Mouse (Mus musculus) small intestine, adult 2 months (tissue): ENCODE data around the gene Parp14.

Experiments
- CTCF ChIP-seq: fragments of 200-500 bp; IDR thresholded peaks from 2 replicates; pipeline ENCODE4 v1.5.1; 2012; ENCODE audit warnings: low read depth, mild to moderate bottlenecking, control low read depth, inconsistent platforms, low read length, moderate library complexity, mixed read lengths; ENCODE audit not compliant: insufficient replicate concordance, insufficient read length; ENCODE audit errors: extremely low read depth
- POLR2A ChIP-seq: fragments of 200-500 bp; IDR thresholded peaks from 2 replicates; pipeline ENCODE4 v1.6.1; 2012; ENCODE audit warnings: low read depth, mild to moderate bottlenecking, control low read depth, inconsistent platforms, low read length, moderate library complexity

GRCm38 (mm10) chr16:35862057-35862456, 9.3 kb downstream of the Parp14 start:
- TF ChIP-seq POLR2A (no peak), CTCF (peak; percentile 48; the same call in 1 of the 2 replicates)
